Mouse (Mus musculus): ENCODE data around the gene Clpp. TPM values are rescaled to one million over a fixed set of nuclear protein-coding genes. Genes with fewer than 3 reads are reported as not detected.
A peak's percentile ranks its signal among the peaks of the same experiment; 100 is the strongest.

Gene Clpp
- polyA plus RNA-seq, 1 experiment from 2014 or later, result 195 TPM

- no peak overlapping the region for H3K27ac ChIP-seq (ENCODE audit: low read depth, low read length)
- ATAC-seq (ENCODE audit: low read depth), result no peak
- WGBS, result 89% methylated on average over 9 of the region's 9 CpGs
Measured at GRCm38 (mm10) chr17:56984886-56985285, 5.2 kb upstream of the Clpp start.

DNA sequence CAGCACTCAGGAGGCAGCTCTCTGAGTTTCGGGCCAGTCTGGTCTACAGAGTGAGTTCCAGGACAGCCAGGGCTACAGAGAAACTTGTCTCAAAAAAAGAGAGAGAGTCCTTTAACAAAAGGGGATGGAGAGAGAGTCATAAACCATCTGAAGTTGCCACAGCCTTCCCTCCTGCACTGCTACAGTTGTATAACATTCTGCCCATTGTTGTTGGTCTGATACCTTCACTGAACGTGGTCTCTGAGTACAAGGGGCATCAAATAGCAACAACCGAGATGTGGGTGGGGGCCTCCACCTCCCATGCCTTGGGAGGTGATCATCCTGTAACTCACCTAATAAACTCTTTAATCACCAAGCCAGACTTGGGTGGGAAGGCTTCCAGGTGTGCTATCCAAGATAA, 4.4 kb upstream of the Clpp start:
- H3K9ac ChIP-seq (replicated peaks; ENCODE audit: low read depth, low read length), result no peak overlapping the region
- 0 out of 2 replicates have a peak, but pooled peaks cover under 1% of the 10 kb centered on the region for H3K4me1 ChIP-seq (ENCODE audit: control insufficient read depth, insufficient read depth, low read length)
- H3K4me2 ChIP-seq (ENCODE audit: low read depth, low read length), result no peak overlapping the region
- no peak overlapping the region for H3K4me3 ChIP-seq (ENCODE audit: low read depth, low read length)
- no peak overlapping the region for H3K27ac ChIP-seq (ENCODE audit: low read depth, low read length)
- WGBS, result 63% methylated on average over 3 of the region's 3 CpGs
- no peak for ATAC-seq (ENCODE audit: low read depth)
- H3K27me3 ChIP-seq (ENCODE audit: control insufficient read depth, insufficient read depth, low read length), result no peaks in the 10 kb centered on the region
- no peaks in the 10 kb centered on the region for H3K36me3 ChIP-seq (ENCODE audit: control insufficient read depth, insufficient read depth, low read length)
- no peaks in the 10 kb centered on the region for H3K9me3 ChIP-seq (ENCODE audit: control insufficient read depth, low read length)

More at GRCm38 (mm10) chr17:56984886-56985285, 5.2 kb upstream of the Clpp start:
- Histone ChIP-seq H3K9ac (replicated peaks; ENCODE audit: low read depth, low read length) (no peak overlapping the region), H3K9me3 (ENCODE audit: control insufficient read depth, low read length) (no peaks in the 10 kb centered on the region), H3K36me3 (ENCODE audit: control insufficient read depth, insufficient read depth, low read length) (no peaks in the 10 kb centered on the region), H3K4me2 (ENCODE audit: low read depth, low read length) (no peak overlapping the region), H3K4me1 (ENCODE audit: control insufficient read depth, insufficient read depth, low read length) (no peaks in the 10 kb centered on the region), H3K27me3 (ENCODE audit: control insufficient read depth, insufficient read depth, low read length) (no peaks in the 10 kb centered on the region), H3K4me3 (ENCODE audit: low read depth, low read length) (no peak overlapping the region)

DNA sequence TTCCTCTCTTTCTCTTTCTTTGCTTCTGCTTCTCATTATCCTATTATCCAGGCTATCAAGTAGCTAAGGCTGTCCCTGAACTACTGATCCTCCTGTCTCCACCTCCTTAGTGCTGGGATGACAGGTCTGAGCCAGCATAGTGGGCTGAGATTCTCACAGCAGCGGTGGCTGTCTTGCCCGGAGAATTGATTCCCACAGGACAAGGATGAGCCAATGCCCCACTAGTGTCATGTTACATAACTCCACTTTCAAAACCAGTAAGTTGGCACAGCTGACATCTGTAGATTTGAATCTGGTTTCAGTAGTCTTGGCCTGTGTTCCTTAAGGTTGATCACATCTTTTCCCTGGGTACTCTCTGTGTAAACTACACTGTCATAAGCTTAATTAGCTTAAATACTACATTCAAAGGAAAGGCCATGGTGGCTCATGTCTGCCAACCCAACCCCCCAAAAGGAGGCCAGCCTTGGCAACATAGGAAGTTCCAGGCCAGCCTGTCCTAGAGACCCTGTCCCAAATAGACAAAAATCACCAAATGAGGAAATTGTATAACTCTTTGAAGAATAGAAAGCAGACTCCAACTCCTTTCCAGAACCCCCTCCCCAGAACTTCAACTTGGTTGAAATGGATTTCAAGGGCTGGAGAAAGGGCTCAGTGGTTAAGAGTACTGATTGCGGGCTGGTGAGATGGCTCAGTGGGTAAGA, 3.9 kb upstream of the Clpp start:
- H3K4me2 ChIP-seq (ENCODE audit: low read depth, low read length), result no peak overlapping the region
- no peaks in the 10 kb centered on the region for H3K27me3 ChIP-seq (ENCODE audit: control insufficient read depth, insufficient read depth, low read length)
- no peak overlapping the region for H3K27ac ChIP-seq (ENCODE audit: low read depth, low read length)
- no peak overlapping the region for H3K4me3 ChIP-seq (ENCODE audit: low read depth, low read length)
- H3K9ac ChIP-seq (replicated peaks; ENCODE audit: low read depth, low read length), result no peak overlapping the region
- 0 out of 2 replicates have a peak, but pooled peaks cover 6% of the 10 kb centered on the region for H3K4me1 ChIP-seq (ENCODE audit: control insufficient read depth, insufficient read depth, low read length)
- H3K9me3 ChIP-seq (ENCODE audit: control insufficient read depth, low read length), result no peaks in the 10 kb centered on the region
- no peak for ATAC-seq (ENCODE audit: low read depth)
- no peaks in the 10 kb centered on the region for H3K36me3 ChIP-seq (ENCODE audit: control insufficient read depth, insufficient read depth, low read length)
- WGBS, result 87% methylated on average over 3 of the region's 3 CpGs

- no peak overlapping the region for H3K4me3 ChIP-seq (ENCODE audit: low read depth, low read length)
- 86% methylated on average over 7 of the region's 7 CpGs for WGBS
Measured at GRCm38 (mm10) chr17:56988441-56988840, 1.7 kb upstream of the Clpp start.

DNA sequence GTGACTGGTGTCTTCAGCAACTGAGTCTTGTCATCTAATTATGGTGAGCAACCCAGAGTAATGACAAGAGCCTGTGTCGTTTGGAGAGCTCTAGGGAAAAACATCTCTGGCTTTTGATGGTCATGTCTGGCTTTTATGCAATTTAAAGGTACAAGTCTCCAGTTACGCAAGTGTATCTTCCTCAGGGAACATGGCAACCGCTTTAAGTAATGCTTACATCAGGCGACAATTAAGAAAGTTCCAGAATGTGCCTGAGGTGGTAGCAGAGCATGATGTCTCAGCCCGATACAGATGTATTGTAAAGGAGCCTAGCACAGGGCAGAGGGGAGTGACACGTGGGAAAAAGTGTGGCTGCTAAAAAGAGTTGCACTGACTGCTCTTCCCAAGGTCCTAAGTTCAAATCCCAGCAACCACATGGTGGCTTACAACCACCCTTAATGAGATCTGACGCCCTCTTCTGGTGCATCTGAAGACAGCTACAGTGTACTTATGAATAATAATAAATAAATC, 1.1 kb upstream of the Clpp start:
- H3K36me3 ChIP-seq (ENCODE audit: control insufficient read depth, insufficient read depth, low read length), result peaks cover 11% of the 10 kb centered on the region
- no peak for ATAC-seq (ENCODE audit: low read depth)
- H3K4me3 ChIP-seq (ENCODE audit: low read depth, low read length), result peak overlapping the region; percentile 85; the same call in 1 of the 2 replicates
- no peak overlapping the region for H3K27ac ChIP-seq (ENCODE audit: low read depth, low read length)
- no peak overlapping the region; the same call in 1 of the 2 replicates for H3K9ac ChIP-seq (replicated peaks; ENCODE audit: low read depth, low read length)
- H3K27me3 ChIP-seq (ENCODE audit: control insufficient read depth, insufficient read depth, low read length), result no peaks in the 10 kb centered on the region
- WGBS, result 73% methylated on average over 7 of the region's 7 CpGs
- 0 out of 2 replicates have a peak, but pooled peaks cover 6% of the 10 kb centered on the region for H3K4me1 ChIP-seq (ENCODE audit: control insufficient read depth, insufficient read depth, low read length)
- peak overlapping the region; percentile 80 for H3K4me2 ChIP-seq (ENCODE audit: low read depth, low read length)
- no peaks in the 10 kb centered on the region for H3K9me3 ChIP-seq (ENCODE audit: control insufficient read depth, low read length)

More at GRCm38 (mm10) chr17:56988441-56988840, 1.7 kb upstream of the Clpp start:
- Histone ChIP-seq H3K27me3 (ENCODE audit: control insufficient read depth, insufficient read depth, low read length) (no peaks in the 10 kb centered on the region), H3K4me2 (ENCODE audit: low read depth, low read length) (no peak overlapping the region), H3K36me3 (ENCODE audit: control insufficient read depth, insufficient read depth, low read length) (peaks cover 6% of the 10 kb centered on the region; the same call in 1 of the 2 replicates), H3K9ac (replicated peaks; ENCODE audit: low read depth, low read length) (no peak overlapping the region), H3K4me1 (ENCODE audit: control insufficient read depth, insufficient read depth, low read length) (0 out of 2 replicates have a peak, but pooled peaks cover 6% of the 10 kb centered on the region), H3K9me3 (ENCODE audit: control insufficient read depth, low read length) (no peaks in the 10 kb centered on the region), H3K27ac (ENCODE audit: low read depth, low read length) (no peak overlapping the region)
- no peak for ATAC-seq (ENCODE audit: low read depth)

DNA sequence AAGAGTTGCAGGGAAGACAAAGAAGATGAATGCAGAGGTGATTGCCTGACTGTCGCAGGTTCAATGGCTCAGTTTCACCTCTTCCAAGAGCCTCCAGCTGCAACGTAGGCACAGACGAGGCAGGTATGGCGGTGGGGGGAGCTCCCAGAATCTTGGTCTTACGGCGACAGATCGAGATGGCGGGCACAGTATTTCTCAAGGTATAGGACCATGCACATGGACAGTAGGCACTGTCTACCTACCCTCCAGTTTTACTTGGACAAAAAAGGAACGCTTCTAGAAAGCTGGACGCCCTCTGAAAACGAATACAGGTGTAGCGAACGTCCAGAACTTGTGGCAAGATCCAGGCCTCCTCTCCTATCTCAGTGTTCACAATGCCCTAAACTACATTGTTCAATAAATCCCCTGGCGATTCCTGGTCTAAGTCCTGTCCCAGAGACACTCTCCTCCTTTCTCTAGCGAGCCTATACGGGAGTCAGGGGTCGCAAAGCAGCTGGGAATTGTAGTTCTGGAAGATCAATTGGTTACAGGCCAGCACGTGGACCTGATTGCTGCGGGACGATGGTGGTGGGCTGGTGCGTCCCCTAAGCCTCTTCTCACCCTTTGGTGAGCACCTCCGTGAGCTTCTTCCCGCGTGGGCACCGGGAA, 514 bp upstream of the Clpp start:
- H3K9me3 ChIP-seq (ENCODE audit: control insufficient read depth, low read length), result no peaks in the 10 kb centered on the region
- H3K36me3 ChIP-seq (ENCODE audit: control insufficient read depth, insufficient read depth, low read length), result peaks cover 16% of the 10 kb centered on the region
- peak overlapping the region; percentile 85 for H3K4me3 ChIP-seq (ENCODE audit: low read depth, low read length)
- 4% methylated on average over 25 of the region's 25 CpGs for WGBS
- H3K9ac ChIP-seq (replicated peaks; ENCODE audit: low read depth, low read length), result peak overlapping the region; percentile 73
- 0 out of 2 replicates have a peak, but pooled peaks cover 6% of the 10 kb centered on the region for H3K4me1 ChIP-seq (ENCODE audit: control insufficient read depth, insufficient read depth, low read length)
- peak; percentile 95 for ATAC-seq (ENCODE audit: low read depth)
- H3K27me3 ChIP-seq (ENCODE audit: control insufficient read depth, insufficient read depth, low read length), result no peaks in the 10 kb centered on the region
- H3K4me2 ChIP-seq (ENCODE audit: low read depth, low read length), result peak overlapping the region; percentile 80
- H3K27ac ChIP-seq (ENCODE audit: low read depth, low read length), result peak overlapping the region; percentile 84

DNA sequence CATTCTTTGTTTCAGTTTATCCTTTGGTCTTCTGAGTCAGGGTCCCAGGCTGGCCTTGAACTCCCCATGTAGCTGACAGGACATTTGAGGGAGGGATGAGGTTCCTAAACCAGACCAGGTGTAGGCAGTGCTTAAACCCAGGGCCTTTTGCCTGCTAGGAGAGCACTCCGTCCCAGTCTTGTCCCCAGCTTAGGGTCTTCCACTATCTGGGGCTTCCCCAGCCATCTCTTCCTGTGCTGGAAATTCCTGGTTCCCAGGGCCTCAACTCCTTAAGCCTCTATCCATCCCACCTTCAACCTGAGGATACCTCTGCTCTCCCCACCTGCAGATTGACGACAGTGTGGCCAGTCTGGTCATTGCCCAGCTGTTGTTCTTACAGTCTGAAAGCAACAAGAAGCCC, 861 bp downstream of the Clpp start:
- peaks cover 21% of the 10 kb centered on the region for H3K36me3 ChIP-seq (ENCODE audit: control insufficient read depth, insufficient read depth, low read length)
- H3K27ac ChIP-seq (ENCODE audit: low read depth, low read length), result no peak overlapping the region
- no peaks in the 10 kb centered on the region for H3K9me3 ChIP-seq (ENCODE audit: control insufficient read depth, low read length)
- peak overlapping the region; percentile 73 for H3K9ac ChIP-seq (replicated peaks; ENCODE audit: low read depth, low read length)
- no peak for ATAC-seq (ENCODE audit: low read depth)
- H3K27me3 ChIP-seq (ENCODE audit: control insufficient read depth, insufficient read depth, low read length), result no peaks in the 10 kb centered on the region
- H3K4me2 ChIP-seq (ENCODE audit: low read depth, low read length), result peak overlapping the region; percentile 80
- H3K4me3 ChIP-seq (ENCODE audit: low read depth, low read length), result peak overlapping the region; percentile 85
- 0 out of 2 replicates have a peak, but pooled peaks cover 6% of the 10 kb centered on the region for H3K4me1 ChIP-seq (ENCODE audit: control insufficient read depth, insufficient read depth, low read length)
- 90% methylated on average over 2 of the region's 2 CpGs for WGBS

DNA sequence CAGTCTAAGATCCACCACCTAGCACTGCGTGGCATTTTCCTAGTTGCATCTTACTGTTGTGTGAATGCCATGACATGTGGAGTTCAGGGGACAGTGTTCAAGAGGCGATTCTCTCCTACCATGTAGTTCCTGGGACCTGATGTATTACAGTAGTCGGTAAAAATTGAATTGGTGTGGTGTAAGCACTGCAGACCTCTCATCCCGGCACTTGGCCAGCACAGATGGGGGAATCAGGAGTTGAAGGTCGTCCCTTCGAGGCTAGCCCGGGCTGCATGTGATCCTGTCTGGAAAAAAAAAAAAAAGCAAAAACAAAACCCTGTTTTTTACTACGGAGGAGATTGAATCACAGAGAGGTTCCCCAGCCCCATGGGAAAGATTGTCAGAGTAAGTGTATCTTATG, 4.9 kb downstream of the Clpp start:
- 93% methylated on average over 8 of the region's 8 CpGs for WGBS
- Histone ChIP-seq H3K27ac (ENCODE audit: low read depth, low read length) (no peak overlapping the region), H3K9ac (replicated peaks; ENCODE audit: low read depth, low read length) (no peak overlapping the region), H3K9me3 (ENCODE audit: control insufficient read depth, low read length) (no peaks in the 10 kb centered on the region), H3K27me3 (ENCODE audit: control insufficient read depth, insufficient read depth, low read length) (no peaks in the 10 kb centered on the region), H3K4me3 (ENCODE audit: low read depth, low read length) (no peak overlapping the region), H3K4me1 (ENCODE audit: control insufficient read depth, insufficient read depth, low read length) (0 out of 2 replicates have a peak, but pooled peaks cover 10% of the 10 kb centered on the region), H3K4me2 (ENCODE audit: low read depth, low read length) (no peak overlapping the region), H3K36me3 (ENCODE audit: control insufficient read depth, insufficient read depth, low read length) (peaks cover 30% of the 10 kb centered on the region)
- no peak for ATAC-seq (ENCODE audit: low read depth)

- no peak overlapping the region for H3K9ac ChIP-seq (replicated peaks; ENCODE audit: low read depth, low read length)
- H3K27me3 ChIP-seq (ENCODE audit: control insufficient read depth, insufficient read depth, low read length), result no peaks in the 10 kb centered on the region
- H3K36me3 ChIP-seq (ENCODE audit: control insufficient read depth, insufficient read depth, low read length), result peaks cover 30% of the 10 kb centered on the region
- peak overlapping the region; percentile 55; the same call in 1 of the 2 replicates for H3K4me2 ChIP-seq (ENCODE audit: low read depth, low read length)
- H3K27ac ChIP-seq (ENCODE audit: low read depth, low read length), result 0 out of 2 replicates have a peak overlapping the region, but pooled peaks have one; percentile 10
- 70% methylated on average over 2 of the region's 2 CpGs for WGBS
- 0 out of 2 replicates have a peak, but pooled peaks cover 3% of the 10 kb centered on the region for H3K4me1 ChIP-seq (ENCODE audit: control insufficient read depth, insufficient read depth, low read length)
- ATAC-seq (ENCODE audit: low read depth), result no peak
- no peak overlapping the region for H3K4me3 ChIP-seq (ENCODE audit: low read depth, low read length)
- no peaks in the 10 kb centered on the region for H3K9me3 ChIP-seq (ENCODE audit: control insufficient read depth, low read length)
Measured at GRCm38 (mm10) chr17:56996506-56996905, 6.4 kb downstream of the Clpp start.

All from neural tube, embryonic 14.5 days (tissue).